Mouse (Mus musculus): ENCODE measurements at regions not wholly inside any gene's neighbourhood (a gene's known extent, or its start where the extent isn't known, plus 50 kb on each side); places are given as distances from the start of the nearest gene placed in this dataset.
"Not testable (repeated sequence)": the region's sequence is repeated elsewhere in the genome, so short reads cannot be mapped to it uniquely, and the experiment has no call there.

DNA sequence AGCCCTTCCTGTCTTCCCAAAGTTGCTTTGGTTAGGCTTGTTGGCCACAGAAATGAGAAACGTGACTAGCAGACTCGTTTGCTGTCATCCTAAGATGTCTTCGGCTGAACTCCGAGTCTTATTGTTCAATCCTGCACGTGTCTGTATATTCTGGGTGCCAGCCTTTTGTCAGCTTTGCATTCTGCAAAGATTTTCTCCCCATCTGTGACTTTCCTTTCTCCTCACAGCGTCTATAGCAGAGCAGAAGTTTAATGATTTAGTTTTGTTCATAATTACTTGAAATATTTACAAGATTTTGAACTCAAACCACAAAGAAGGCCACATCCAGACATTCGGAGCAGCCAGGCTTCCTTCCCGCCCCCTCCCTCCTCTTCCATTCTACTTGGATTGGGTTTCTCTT lies 152.5 kb downstream of the Kif26a start:
- H3K27me3 ChIP-seq: peaks cover 11% of the 10 kb centered on the region
- no peak for TF ChIP-seq CTCF (IDR thresholded peaks at IDR 0.05)
- ChIA-PET CTCF (no interaction called here), POLR2A (no interaction called here)
- no peak for ATAC-seq
- in situ Hi-C loops (cut with MboI; ENCODE audit: low pct_unique_long_range_greater_than_20kb): no loop called here
- DNase-seq (ENCODE audit: low read depth, low spot score): no peak

DNA sequence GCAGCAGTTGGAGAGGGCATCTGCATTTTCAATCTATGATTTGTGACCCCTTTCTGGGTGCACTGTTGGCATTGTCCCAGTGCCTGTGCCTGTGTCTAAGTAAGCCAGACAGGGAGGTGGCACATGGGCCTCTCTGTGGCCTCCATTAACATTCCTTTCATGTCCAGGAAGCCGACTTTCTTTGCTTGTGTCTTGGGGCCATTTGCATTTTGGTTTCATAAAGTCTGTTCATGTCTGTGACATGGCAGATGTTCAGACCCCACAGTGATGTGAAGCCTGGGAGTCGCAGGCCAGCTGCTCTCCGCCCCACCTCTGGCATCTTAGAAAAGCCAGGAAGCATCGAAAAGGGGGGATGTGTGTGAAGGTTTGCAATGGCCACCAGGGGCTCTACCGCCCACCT lies 153.1 kb downstream of the Kif26a start:
- in situ Hi-C loops (cut with MboI; ENCODE audit: low pct_unique_long_range_greater_than_20kb): no loop called here
- peaks cover 11% of the 10 kb centered on the region for H3K27me3 ChIP-seq

DNA sequence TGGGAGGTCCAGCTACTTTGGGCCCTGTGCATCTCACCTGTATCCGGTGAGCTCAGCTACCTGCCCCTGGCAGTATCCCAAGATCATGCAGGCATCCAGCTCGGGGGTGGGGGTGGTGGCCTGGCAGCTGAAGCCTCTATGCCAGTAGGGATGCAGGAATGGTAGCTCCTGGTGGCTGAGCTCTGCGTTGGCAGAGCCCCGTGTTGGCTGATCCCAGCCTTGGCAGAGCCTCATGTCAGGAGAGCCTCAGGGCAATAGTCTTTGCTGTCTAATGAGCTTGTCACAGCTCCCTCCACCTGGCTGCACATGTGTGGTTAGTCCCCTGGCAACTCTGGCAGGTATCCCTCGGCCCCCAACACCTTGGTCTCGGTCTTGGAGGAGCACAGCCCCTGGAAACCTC lies 153.6 kb downstream of the Kif26a start:
- DNase-seq (ENCODE audit: low read depth, low spot score) (no peak), ATAC-seq (no peak)
- POLR2A ChIA-PET: no interaction called here
- CTCF ChIA-PET: interaction anchor here (0.6 kb wide), 1 partner anchor 26 kb away, joined by 3 read pairs; no protein-coding TSS in a partner anchor
- TF ChIP-seq CTCF (IDR thresholded peaks at IDR 0.05): no peak
- in situ Hi-C loops (cut with MboI; ENCODE audit: low pct_unique_long_range_greater_than_20kb): no loop called here
- H3K27me3 ChIP-seq: peaks cover 11% of the 10 kb centered on the region

More for the DNA sequence above, 153.1 kb downstream of the Kif26a start:
- TF ChIP-seq CTCF (IDR thresholded peaks at IDR 0.05): no peak
- CTCF ChIA-PET: interaction anchor here (0.6 kb wide), 1 partner anchor 25 kb away, joined by 3 read pairs; no protein-coding TSS in a partner anchor
- POLR2A ChIA-PET: no interaction called here
- DNase-seq (ENCODE audit: low read depth, low spot score): no peak
- no peak for ATAC-seq

DNA sequence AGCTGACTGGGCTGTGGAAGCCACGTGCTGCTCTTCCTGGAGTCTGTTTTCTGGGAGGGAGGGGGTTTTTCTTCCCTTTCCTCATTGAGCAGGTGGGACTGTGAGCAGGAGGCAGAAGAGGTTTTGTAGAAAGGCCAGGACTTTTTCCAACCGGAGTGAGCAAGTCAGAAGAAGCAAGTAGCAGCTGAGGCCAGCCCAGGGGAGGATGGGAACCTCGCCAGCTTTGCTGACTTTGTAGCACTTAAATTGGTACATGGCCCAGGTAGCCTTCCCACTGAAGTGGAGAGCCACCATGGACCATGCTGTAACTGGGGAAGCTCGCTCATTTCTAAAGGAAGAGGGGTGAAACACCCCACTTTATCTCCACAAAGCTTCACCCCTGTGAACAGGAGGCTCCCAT lies 154.1 kb downstream of the Kif26a start:
- CTCF ChIA-PET: no interaction called here
- POLR2A ChIA-PET: interaction anchor here (0.7 kb wide), 1 partner anchor 507 kb away, joined by 3 read pairs; no protein-coding TSS in a partner anchor
- DNase-seq (ENCODE audit: low read depth, low spot score) (no peak), ATAC-seq (no peak)
- peaks cover 12% of the 10 kb centered on the region for H3K27me3 ChIP-seq
- in situ Hi-C loops (cut with MboI; ENCODE audit: low pct_unique_long_range_greater_than_20kb): no loop called here
- TF ChIP-seq CTCF (IDR thresholded peaks at IDR 0.05): no peak

DNA sequence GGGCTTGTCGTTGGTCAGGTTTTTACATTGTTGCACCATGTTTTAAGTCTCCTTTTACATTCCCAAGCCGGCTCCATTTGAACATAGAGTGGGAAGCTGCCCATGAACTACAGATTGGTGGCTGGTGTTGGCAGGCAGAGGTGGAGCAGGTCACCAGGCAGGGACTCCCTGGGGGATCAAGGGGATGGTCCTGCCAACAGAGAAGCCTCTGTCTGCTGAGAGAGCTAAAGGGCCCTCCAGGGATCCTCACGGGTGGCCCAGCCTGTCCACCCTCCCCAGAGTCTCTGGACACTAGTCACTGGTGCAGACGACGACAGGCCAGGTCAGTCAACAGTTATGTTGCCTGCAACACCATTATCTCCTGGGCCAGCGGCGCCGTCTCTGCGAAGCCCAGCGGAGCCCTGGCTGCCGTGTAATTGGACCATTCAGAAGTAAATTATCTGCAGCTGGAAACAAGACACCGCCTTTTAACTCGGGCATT lies 155.4 kb downstream of the Kif26a start:
- DNase-seq (ENCODE audit: low read depth, low spot score) (no peak), ATAC-seq (no peak)
- in situ Hi-C loops (cut with MboI; ENCODE audit: low pct_unique_long_range_greater_than_20kb): no loop called here
- CTCF ChIA-PET: no interaction called here
- POLR2A ChIA-PET: no interaction called here
- peaks cover 13% of the 10 kb centered on the region for H3K27me3 ChIP-seq
- no peak for TF ChIP-seq CTCF (IDR thresholded peaks at IDR 0.05)

DNA sequence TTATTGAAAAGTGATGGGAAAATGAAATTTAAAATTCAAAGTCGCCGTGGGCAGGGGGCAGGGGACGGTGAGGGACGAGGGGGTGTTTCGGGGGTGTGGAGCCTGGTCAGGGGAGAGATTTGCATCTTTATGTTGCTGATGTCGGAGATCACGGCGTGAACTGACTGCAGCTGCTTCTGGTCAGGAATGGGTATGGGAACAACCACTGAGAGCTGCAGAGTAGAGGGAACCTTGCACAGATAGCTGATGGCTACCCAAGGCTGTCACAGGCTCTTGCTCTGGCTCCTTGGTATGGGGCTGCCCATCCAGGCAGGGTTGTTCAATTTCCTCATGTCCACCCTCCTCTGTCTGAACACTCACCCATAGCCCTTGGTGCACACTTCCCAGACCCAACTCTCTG lies 155.9 kb downstream of the Kif26a start:
- no peak for ATAC-seq
- in situ Hi-C loops (cut with MboI; ENCODE audit: low pct_unique_long_range_greater_than_20kb): no loop called here
- peaks cover 13% of the 10 kb centered on the region for H3K27me3 ChIP-seq
- CTCF ChIA-PET: no interaction called here
- no peak for TF ChIP-seq CTCF (IDR thresholded peaks at IDR 0.05)
- no peak for DNase-seq (ENCODE audit: low read depth, low spot score)
- POLR2A ChIA-PET: no interaction called here

DNA sequence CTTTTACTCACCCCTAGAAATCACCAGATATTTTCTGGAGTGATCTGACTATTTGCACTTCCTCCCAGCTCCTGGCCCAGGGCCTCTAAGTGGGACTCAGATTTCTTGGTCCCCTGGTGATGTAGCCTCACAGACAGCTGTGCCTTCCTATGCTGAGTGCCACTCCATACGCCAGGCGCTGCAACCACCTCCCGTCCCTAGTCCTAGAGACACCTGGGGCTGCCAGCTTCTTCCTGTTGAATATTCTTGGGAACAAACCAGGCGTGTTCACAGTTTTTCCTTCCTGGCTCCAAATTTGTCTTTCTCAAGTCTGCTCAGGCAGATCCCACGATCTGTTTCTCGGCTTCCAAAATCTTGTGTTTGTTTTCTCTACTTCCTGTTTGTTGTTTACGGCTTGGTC lies 160.2 kb downstream of the Kif26a start:
- no peak for TF ChIP-seq CTCF (IDR thresholded peaks at IDR 0.05)
- ATAC-seq (no peak), DNase-seq (ENCODE audit: low read depth, low spot score) (no peak)
- in situ Hi-C loops (cut with MboI; ENCODE audit: low pct_unique_long_range_greater_than_20kb): no loop called here
- ChIA-PET POLR2A (no interaction called here), CTCF (no interaction called here)
- peaks cover 13% of the 10 kb centered on the region for H3K27me3 ChIP-seq

DNA sequence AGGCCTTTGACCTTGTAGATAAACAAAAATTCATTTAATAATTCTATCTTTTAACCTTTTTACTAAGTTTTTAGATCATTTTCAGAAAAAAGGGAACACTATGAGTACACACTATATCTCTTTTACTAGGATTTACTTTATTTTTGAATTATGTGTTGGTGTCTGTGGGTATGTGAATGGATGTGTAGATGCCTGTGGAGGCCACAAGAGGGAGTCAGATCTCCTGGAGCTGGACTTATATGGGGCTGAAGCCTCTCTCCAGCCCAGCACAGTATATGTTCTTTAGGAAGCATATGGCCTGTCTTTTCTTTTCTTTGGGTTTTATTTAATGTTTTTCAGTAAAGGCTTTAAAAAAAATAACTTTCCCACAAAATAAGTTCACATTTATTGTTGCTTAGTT lies 162.0 kb downstream of the Kif26a start:
- no peak for DNase-seq (ENCODE audit: low read depth, low spot score)
- in situ Hi-C loops (cut with MboI; ENCODE audit: low pct_unique_long_range_greater_than_20kb): no loop called here
- peaks cover 3% of the 10 kb centered on the region for H3K27me3 ChIP-seq
- TF ChIP-seq CTCF (IDR thresholded peaks at IDR 0.05): no peak
- no peak for ATAC-seq
- ChIA-PET CTCF (no interaction called here), POLR2A (no interaction called here)

DNA sequence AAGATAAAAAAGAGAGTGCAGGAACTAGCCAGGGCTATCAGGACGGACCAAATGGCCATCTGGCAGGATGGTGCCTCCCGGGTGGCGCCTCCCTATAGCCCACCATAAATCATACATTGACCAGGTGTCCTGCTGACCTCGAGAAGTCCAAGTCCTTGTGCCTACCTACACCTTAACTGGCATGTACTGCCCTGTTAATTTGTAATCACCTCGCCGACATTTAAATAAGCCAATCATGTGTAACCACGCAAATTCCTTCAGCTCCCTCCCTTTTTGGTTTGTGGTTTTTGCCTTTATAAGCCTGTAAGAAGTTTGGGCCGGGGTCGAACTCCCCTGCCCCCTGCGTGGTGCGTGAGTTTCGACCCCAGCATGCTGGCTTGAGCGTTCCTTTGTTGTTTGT lies 163.1 kb downstream of the Kif26a start:
- POLR2A ChIA-PET; in situ Hi-C loops (cut with MboI; ENCODE audit: low pct_unique_long_range_greater_than_20kb); CTCF ChIA-PET; DNase-seq (ENCODE audit: low read depth, low spot score); H3K27me3 ChIP-seq; ATAC-seq: not testable (repeated sequence)

DNA sequence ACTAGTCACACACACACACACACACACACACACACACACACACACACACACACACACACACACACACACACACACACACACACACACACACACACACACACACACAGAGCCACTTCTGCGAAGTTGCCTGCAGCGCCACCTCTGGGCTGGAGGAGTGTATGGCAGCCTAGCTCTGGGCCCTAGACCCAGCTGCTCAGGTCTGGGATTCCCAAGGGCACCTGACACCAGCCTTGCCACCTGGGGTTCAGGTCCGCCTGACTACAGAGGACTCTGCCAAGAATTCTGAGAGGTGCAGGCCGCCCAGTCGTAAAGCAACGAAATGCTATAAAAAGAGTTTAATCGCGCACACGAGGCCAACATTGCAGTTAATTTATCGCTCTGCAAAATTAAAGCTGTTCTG lies 163.8 kb downstream of the Kif26a start:
- POLR2A ChIA-PET: no interaction called here
- ATAC-seq: no peak
- in situ Hi-C loops (cut with MboI; ENCODE audit: low pct_unique_long_range_greater_than_20kb): no loop called here
- no peak for TF ChIP-seq CTCF (IDR thresholded peaks at IDR 0.05)
- no peak for DNase-seq (ENCODE audit: low read depth, low spot score)
- H3K27me3 ChIP-seq: peaks cover 3% of the 10 kb centered on the region
- CTCF ChIA-PET: no interaction called here

DNA sequence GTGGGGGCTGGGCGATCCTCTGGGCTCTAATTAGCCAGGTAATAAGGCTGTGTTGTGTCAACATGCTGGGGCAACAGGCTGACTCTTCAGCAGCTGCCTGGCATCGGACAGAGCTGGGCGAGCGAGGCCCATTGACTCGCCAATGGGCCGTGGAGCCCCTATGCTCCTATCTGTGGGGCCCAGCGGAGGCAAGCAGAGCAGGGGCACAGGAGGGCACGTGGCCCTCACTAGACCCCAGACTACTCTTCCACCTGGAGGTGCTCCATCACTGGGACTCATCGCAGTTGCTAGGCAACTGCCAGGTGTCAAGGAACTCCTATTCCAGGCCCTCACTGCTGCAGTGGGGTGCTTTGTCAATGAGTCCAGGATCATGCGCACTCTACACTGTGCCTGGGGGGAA lies 164.7 kb downstream of the Kif26a start:
- DNase-seq (ENCODE audit: low read depth, low spot score): no peak
- H3K27me3 ChIP-seq: no peaks in the 10 kb centered on the region
- no peak for TF ChIP-seq CTCF (IDR thresholded peaks at IDR 0.05)
- in situ Hi-C loops (cut with MboI; ENCODE audit: low pct_unique_long_range_greater_than_20kb): no loop called here
- ChIA-PET CTCF (no interaction called here), POLR2A (no interaction called here)
- ATAC-seq: no peak

DNA sequence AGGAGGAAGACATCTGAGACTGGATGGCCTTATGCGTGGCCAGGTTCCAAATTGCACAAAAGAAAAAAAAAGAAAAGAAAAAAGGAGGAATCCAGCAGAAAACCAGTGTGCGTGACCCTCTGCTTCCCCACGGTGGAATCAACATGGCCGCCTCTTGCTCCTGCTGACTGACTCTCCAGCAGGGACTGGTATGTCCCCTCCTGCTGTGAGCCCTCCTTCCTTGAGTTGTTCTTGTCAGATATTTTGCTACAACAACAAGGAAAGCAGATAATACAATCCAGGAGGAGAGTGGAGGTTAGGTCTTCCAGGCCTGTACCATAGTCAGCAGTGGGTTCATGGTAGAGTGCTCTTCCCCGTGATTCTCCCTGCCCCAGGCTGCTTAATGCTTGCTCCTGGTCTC lies 168.8 kb downstream of the Kif26a start:
- in situ Hi-C loops (cut with MboI; ENCODE audit: low pct_unique_long_range_greater_than_20kb): no loop called here
- CTCF ChIA-PET: no interaction called here
- ATAC-seq (no peak), DNase-seq (ENCODE audit: low read depth, low spot score) (no peak)
- POLR2A ChIA-PET: no interaction called here
- TF ChIP-seq CTCF (IDR thresholded peaks at IDR 0.05): no peak
- peaks cover 4% of the 10 kb centered on the region for H3K27me3 ChIP-seq

Data from Patski (cell line).